Mouse (Mus musculus) B cell, adult 62 days (primary cell): ENCODE data around the gene Zfp2. TPM values are rescaled to one million over a fixed set of nuclear protein-coding genes. Genes with fewer than 3 reads are reported as not detected.

Experiments
- total RNA-seq: library from RNA; stranded (reverse); gene quantifications from 4 replicates; pipeline ENCODE4 v1.2.4, GENCODE M21; 2023

The Zfp2 gene
- total RNA-seq = 2.1 to 3.1 TPM (median 2.9 TPM) in 4 replicates

GRCm38 (mm10) chr11:50915671-50916320 lies at the start of gene Zfp2:
Zfp2 (minus strand) TSS chr11:50916165.

GRCm38 (mm10) chr11:50953665-50954064 lies 37.7 kb upstream of the Zfp2 start, which contains the start of gene Prop1:
Prop1 (minus strand) TSS chr11:50953765.

GRCm38 (mm10) chr11:50943506-50943905 lies 27.5 kb upstream of the Zfp2 start, which contains the start of gene 4933414I15Rik:
4933414I15Rik (minus strand) TSS chr11:50943765.

GRCm38 (mm10) chr11:50931451-50931866 lies 15.5 kb upstream of the Zfp2 start, which contains the start of gene Zfp354b:
Zfp354b (minus strand) TSS chr11:50931633.

GRCm38 (mm10) chr11:50887390-50888128 lies 28.4 kb downstream of the Zfp2 start, which contains the start of gene Zfp454:
Zfp454 (minus strand) TSS chr11:50887651.

GRCm38 (mm10) chr11:50850177-50850735 lies 65.7 kb downstream of the Zfp2 start, which contains the start of gene Grm6:
Grm6 (plus strand) TSS chr11:50850685.

Other genes with a start within 250 kb of the Zfp2 start
- gene Zfp354c, start 88.4 kb downstream of the Zfp2 start, total RNA-seq = 4.7 to 8.7 TPM (median 7.0 TPM) in 4 replicates
- not detected in 4 replicates for gene Zfp879, start 74.6 kb downstream of the Zfp2 start, total RNA-seq
- gene Grm6, start 65.5 kb downstream of the Zfp2 start, total RNA-seq = 29.7 to 33.0 TPM (median 31.8 TPM) in 4 replicates
- 0.30 to 0.53 TPM (median 0.44 TPM) in 4 replicates for gene Zfp454, start 28.5 kb downstream of the Zfp2 start, total RNA-seq
- 0.32 to 0.63 TPM (median 0.43 TPM) in 3 of 4 replicates, not detected in the other for gene Zfp354b, start 15.5 kb upstream of the Zfp2 start, total RNA-seq
- gene 4933414I15Rik, start 27.6 kb upstream of the Zfp2 start, total RNA-seq = not detected in 4 replicates
- not detected in 4 replicates for gene Prop1, start 37.6 kb upstream of the Zfp2 start, total RNA-seq
- not detected in 4 replicates for gene Olfr1378, start 50.4 kb upstream of the Zfp2 start, total RNA-seq
- not detected in 4 replicates for gene Olfr1377, start 65.8 kb upstream of the Zfp2 start, total RNA-seq
- not detected in 4 replicates for gene Olfr51, start 87.4 kb upstream of the Zfp2 start, total RNA-seq
- not detected in 4 replicates for gene Olfr54, start 98.1 kb upstream of the Zfp2 start, total RNA-seq
- not detected in 4 replicates for gene Olfr1375, start 131.9 kb upstream of the Zfp2 start, total RNA-seq
- not detected in 4 replicates for gene Zfp354a, start 143.1 kb upstream of the Zfp2 start, total RNA-seq